Mouse (Mus musculus) adrenal gland, postnatal 14 days (tissue): ENCODE measurements at regions not wholly inside any gene's neighbourhood (a gene's known extent, or its start where the extent isn't known, plus 50 kb on each side); places are given as distances from the start of the nearest gene placed in this dataset.

ENCODE experiments used
- DNase-seq: peaks from one replicate; pipeline ENCODE4 v3.0.0; 2021; ENCODE audit warnings: mixed read lengths

DNA sequence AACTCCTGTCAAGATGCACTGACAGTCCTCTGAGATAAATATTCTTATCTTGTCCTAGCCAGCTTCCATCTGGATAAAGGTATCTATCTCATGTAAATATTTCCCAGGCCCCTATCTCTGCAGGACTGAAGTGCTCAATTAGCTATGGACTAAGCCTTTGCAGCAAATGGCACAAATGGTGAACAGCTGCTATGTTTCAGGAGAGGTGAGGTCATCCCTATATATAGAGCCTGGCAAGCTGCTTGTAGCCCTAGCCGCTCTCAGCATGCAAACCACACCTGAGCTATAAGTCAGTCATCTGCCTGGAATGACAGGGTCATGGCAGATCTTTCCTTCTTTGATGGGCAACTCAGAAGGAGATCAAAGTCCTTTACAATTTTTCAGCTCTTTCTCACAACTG lies 294.9 kb upstream of the Agtr1b start:
- no peak for DNase-seq

DNA sequence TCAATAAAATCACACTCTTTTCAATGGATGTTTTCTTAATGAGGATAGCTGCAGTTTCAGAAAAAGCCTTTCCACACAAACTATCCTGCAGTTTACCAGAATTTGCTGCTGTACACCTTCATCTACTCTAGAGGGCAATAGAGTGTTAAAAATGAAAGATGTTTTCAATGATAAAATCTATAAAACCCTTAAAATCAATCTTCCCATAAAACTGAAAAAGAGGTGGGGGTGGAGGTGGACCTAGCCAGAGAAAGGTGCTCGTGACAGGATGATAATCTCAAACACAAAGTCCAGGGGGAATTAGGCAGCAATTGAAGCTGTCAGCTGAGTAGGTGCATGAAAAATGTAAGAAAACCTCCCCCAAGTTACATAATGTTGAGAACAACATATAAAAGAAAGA lies 288.4 kb upstream of the Agtr1b start:
- no peak for DNase-seq
